Mouse (Mus musculus) embryonic facial prominence, embryonic 12.5 days (tissue): Measurements from ENCODE around the gene Zfhx3. TPM values are rescaled to one million over a fixed set of nuclear protein-coding genes. Genes with fewer than 3 reads are reported as not detected.

ENCODE experiments used
- ATAC-seq: fragments of 200-750 bp; cut with Nextera tagmentation; 2 replicates; pipeline ENCODE4 v1.8.0; 2017; ENCODE audit not compliant: insufficient number of reproducible peaks, insufficient read depth, low FRiP score, low TSS enrichment
- H3K27ac ChIP-seq: fragments of 300-500 bp; sonication (generic); 2 replicates; pipeline ENCODE4 v1.5.1; 2016; ENCODE audit warnings: mild to moderate bottlenecking
- H3K27me3 ChIP-seq: fragments of 300-500 bp; sonication (generic); 2 replicates; pipeline ENCODE4 v1.6.1; 2016; ENCODE audit warnings: mild to moderate bottlenecking, moderate library complexity
- H3K36me3 ChIP-seq: fragments of 300-500 bp; sonication (generic); 2 replicates; pipeline ENCODE4 v1.6.1; 2016; ENCODE audit warnings: mild to moderate bottlenecking
- H3K4me1 ChIP-seq: fragments of 300-500 bp; sonication (generic); 2 replicates; pipeline ENCODE4 v1.6.1; 2016
- H3K4me2 ChIP-seq: fragments of 300-500 bp; sonication (generic); replicated peaks from 2 replicates; pipeline ENCODE4 v1.6.1; 2016; ENCODE audit warnings: mild to moderate bottlenecking, moderate library complexity
- H3K4me3 ChIP-seq: fragments of 300-500 bp; sonication (generic); 2 replicates; pipeline ENCODE4 v1.5.1; 2016; ENCODE audit warnings: mild to moderate bottlenecking
- H3K9ac ChIP-seq: fragments of 300-500 bp; sonication (generic); 2 replicates; pipeline ENCODE4 v1.6.1; 2016; ENCODE audit warnings: mild to moderate bottlenecking, moderate library complexity
- H3K9me3 ChIP-seq: fragments of 300-500 bp; sonication (generic); 2 replicates; pipeline ENCODE4 v1.6.1; 2016; ENCODE audit warnings: mild to moderate bottlenecking, moderate library complexity
- WGBS: fragments of 180-500 bp; shearing (Covaris S2); methylation state at CpG from one replicate; pipeline ENCODE4 v1.1.7; 2016; 5-methylcytosine and 5-hydroxymethylcytosine counted together
- polyA plus RNA-seq: library from polyadenylated mRNA; unstranded; fragments of >200 nt; fragmentation: Nextera tagmentation; extraction: Ambion mirVana; gene quantifications from 2 replicates; pipeline ENCODE4 v1.2.1, GENCODE M21; 2016

The Zfhx3 gene
- polyA plus RNA-seq, 1 experiment from 2014 or later: 43.1 TPM

DNA sequence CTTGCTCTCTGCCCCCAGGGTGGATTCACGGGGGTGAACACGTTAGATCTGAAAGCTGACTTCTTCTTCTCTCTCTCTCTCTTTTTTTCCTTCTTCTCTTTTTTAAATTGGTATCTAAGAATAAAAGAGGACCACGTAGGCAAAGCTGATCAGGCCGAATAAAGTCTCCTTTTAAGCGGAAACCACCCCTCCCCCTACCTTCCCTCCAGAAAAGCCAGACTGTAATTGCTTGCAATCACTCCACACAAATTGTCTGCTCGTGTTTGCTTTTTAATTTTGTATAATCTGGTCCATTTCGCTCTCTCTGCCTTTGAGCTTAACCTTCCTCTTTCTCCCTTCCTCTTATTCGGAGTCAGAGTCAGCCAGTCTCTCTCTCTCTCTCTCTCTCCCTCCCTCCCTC is 372.6 kb downstream of the Zfhx3 start:
- Histone ChIP-seq H3K9ac (no peak overlapping the region), H3K27ac (no peak overlapping the region), H3K36me3 (no peaks in the 10 kb centered on the region), H3K9me3 (no peaks in the 10 kb centered on the region), H3K4me1 (peaks cover 6% of the 10 kb centered on the region), H3K4me3 (no peak overlapping the region), H3K27me3 (no peaks in the 10 kb centered on the region), H3K4me2 (no peak overlapping the region)
- 15% methylated on average over 8 of the region's 8 CpGs for WGBS
- ATAC-seq: no peak

DNA sequence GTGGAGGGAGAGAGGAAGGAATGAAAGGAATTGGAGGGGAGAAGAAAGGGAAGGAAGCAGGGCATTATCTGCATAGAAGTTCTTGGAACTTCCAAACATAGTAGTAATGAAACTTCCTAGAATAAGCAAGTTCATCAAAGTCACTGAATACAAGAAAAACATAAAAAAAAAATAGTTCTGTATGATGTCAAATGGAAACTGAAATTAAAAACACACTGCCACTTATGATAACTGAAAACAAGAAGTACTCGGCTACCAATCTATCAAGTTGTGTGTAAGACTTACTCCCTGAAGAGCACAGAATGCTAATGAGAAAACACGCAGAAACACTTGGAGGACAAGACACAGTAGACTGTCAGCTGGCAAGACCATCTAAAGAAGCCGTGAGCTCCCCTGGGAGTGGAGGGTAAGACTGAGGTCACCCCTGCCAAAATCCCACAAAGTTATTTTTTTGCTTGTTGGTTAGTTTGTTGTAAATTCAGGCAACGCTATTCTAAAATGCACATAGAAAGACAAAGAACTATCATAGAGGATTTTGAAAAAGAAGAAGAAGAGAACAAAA is 375.2 kb downstream of the Zfhx3 start:
- 65% methylated on average over 4 of the region's 4 CpGs for WGBS
- Histone ChIP-seq H3K27me3 (no peaks in the 10 kb centered on the region), H3K9ac (no peak overlapping the region), H3K4me3 (no peak overlapping the region), H3K4me1 (peaks cover 6% of the 10 kb centered on the region), H3K36me3 (no peaks in the 10 kb centered on the region), H3K4me2 (no peak overlapping the region), H3K27ac (no peak overlapping the region), H3K9me3 (no peaks in the 10 kb centered on the region)
- ATAC-seq: no peak

DNA sequence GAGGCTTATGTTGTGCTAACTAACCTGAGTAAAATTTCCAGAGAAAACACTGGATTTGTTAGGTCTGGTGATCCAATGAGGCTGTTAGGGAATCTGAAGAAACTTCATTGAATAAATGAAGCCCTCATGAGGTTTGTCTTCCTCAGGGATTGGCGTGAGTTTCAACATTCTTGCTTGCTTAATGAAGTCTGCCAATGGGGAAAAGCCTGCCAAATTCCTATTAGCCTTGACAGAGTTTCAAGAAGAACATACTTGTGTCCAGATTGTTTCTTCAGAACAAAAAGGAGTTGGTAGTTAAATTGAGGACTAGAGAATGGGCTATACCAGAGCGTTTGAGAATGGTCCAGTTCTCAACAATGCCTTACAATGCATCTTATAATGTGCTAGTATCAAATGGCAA is 385.3 kb downstream of the Zfhx3 start:
- Histone ChIP-seq H3K9ac (no peak overlapping the region), H3K27ac (no peak overlapping the region), H3K4me1 (no peaks in the 10 kb centered on the region), H3K36me3 (no peaks in the 10 kb centered on the region), H3K4me3 (no peak overlapping the region), H3K27me3 (no peaks in the 10 kb centered on the region), H3K4me2 (no peak overlapping the region), H3K9me3 (no peaks in the 10 kb centered on the region)
- WGBS: 77% methylated on average over 2 of the region's 2 CpGs
- no peak for ATAC-seq

DNA sequence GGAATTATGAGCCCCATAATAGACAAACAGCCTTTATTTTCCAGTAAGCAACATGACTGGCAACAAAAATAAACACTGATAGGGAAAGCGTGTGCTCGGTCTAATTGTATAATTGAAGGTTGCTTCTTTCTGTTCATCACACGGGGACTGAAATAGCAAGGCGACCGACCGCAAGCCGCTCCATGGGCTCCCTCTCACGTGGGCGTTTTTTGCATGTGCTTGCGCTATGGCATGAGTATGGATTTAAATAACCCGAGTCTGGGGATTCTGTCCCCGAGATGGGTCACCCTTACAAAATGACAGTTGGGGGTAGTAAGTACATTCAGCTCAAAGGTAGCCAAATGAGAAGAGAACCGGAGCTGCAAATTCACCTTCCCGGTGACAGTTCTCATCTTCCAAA is 405.9 kb downstream of the Zfhx3 start:
- no peak overlapping the region for H3K27ac ChIP-seq
- no peaks in the 10 kb centered on the region for H3K4me1 ChIP-seq
- H3K9ac ChIP-seq: no peak overlapping the region
- H3K36me3 ChIP-seq: no peaks in the 10 kb centered on the region
- ATAC-seq: no peak
- no peak overlapping the region for H3K4me2 ChIP-seq
- no peaks in the 10 kb centered on the region for H3K9me3 ChIP-seq
- H3K27me3 ChIP-seq: no peaks in the 10 kb centered on the region
- H3K4me3 ChIP-seq: no peak overlapping the region
- 84% methylated on average over 14 of the region's 14 CpGs for WGBS

DNA sequence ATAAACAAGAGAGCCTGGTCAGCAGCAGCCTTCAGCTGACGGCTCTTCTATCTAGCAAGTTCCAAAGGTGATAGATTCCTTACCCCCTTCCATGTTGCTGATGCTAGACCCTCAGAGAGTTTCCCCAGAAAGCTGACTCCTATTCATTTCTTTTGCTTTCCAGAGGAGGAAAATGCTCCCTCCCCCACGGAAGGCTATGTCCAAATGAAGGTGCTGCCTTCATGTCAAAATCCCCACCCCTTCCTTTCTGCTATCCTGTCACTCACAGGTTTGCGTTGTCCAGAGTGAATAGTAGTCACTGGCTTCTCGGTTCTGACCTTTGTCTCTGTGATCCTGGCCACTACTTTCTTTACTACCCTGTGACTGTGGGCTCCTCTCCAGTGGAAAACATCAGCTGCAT is 406.3 kb downstream of the Zfhx3 start:
- Histone ChIP-seq H3K4me2 (no peak overlapping the region), H3K9ac (no peak overlapping the region), H3K4me1 (no peaks in the 10 kb centered on the region), H3K36me3 (no peaks in the 10 kb centered on the region), H3K27ac (no peak overlapping the region), H3K9me3 (no peaks in the 10 kb centered on the region), H3K27me3 (no peaks in the 10 kb centered on the region), H3K4me3 (no peak overlapping the region)
- ATAC-seq: no peak
- 73% methylated on average over 4 of the region's 4 CpGs for WGBS

DNA sequence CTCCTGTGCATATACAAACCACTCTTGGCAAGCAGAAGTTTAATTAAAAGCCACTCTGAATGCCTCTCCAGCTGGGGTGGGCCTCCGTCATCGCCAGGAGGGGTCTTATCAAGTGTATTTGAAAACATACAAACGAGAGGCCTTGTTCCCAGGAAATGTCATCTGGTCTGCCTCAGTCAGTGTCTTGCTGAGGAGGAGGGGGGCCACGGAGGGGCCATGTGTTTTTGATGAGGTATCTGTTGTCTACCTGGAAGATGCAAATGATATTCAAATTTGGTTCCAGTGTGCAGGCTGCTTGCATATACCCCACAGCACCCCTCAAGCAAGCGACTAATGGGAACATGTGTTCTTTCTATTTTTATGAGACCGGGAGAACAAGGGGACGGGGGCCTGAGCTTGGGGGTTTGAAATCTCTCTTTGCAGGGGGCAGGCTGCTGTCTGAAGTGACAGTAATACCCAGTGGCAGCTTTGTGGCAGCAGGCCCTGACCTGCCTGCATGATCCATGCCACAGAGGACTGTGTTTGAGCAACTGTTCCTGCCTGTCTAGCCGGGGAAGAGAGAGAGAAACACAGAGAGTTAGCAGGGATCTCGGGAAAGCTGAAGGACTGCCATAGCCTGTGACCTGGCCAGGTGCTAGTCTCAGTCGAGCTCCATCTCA is 412.8 kb downstream of the Zfhx3 start:
- 32% methylated on average over 10 of the region's 10 CpGs for WGBS
- no peak overlapping the region for H3K27ac ChIP-seq
- H3K36me3 ChIP-seq: no peaks in the 10 kb centered on the region
- no peak for ATAC-seq
- no peak overlapping the region for H3K4me3 ChIP-seq
- no peak overlapping the region for H3K4me2 ChIP-seq
- H3K9ac ChIP-seq: no peak overlapping the region
- H3K27me3 ChIP-seq: no peaks in the 10 kb centered on the region
- no peaks in the 10 kb centered on the region for H3K9me3 ChIP-seq
- H3K4me1 ChIP-seq: peaks cover 9% of the 10 kb centered on the region

DNA sequence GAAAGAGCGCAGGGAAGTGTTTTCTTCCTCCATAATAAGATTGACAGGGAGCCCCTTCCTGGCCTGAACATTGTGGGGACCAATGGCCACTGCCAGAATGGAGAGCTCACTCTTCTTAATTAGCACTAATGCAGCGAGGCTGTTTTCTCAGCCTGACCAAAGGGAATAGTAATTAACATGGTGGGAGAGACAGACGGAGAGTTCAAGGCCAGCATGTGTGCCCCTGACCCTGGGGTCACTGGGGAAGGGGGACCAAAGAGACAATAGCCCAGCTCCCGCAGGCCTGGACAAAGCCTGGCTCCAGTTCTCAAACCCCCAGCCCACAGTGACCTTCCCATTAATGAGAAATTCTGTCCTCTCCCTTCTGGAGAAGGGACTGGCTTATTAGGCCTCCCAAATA is 419.0 kb downstream of the Zfhx3 start:
- no peak overlapping the region for H3K9ac ChIP-seq
- no peaks in the 10 kb centered on the region for H3K9me3 ChIP-seq
- no peak overlapping the region for H3K4me3 ChIP-seq
- 0 out of 2 replicates have a peak, but pooled peaks have one; percentile 28 for ATAC-seq
- no peaks in the 10 kb centered on the region for H3K36me3 ChIP-seq
- no peak overlapping the region for H3K4me2 ChIP-seq
- WGBS: 40% methylated on average over 4 of the region's 4 CpGs
- H3K27me3 ChIP-seq: no peaks in the 10 kb centered on the region
- no peak overlapping the region for H3K27ac ChIP-seq
- H3K4me1 ChIP-seq: no peaks in the 10 kb centered on the region

DNA sequence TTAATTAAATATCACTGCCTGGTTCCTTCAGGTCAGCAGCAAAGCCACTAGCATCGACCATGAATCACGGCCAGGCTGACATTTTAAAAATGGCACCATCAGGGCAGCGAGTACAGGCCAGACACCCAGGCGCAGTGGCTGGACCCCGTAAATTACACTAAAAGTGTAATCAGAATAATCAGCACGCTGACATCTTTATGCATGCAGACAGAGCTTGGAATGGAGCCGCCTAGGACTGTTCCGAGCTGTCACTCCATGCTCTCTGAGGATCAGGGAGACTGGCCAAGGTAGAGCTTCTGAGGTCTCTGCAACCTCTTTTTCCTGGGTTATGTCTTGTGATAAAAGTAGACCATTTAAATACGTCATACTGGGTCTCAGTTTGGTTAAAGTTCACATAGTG is 420.0 kb downstream of the Zfhx3 start:
- Histone ChIP-seq H3K4me2 (no peak overlapping the region), H3K9me3 (no peaks in the 10 kb centered on the region), H3K4me3 (no peak overlapping the region), H3K27me3 (no peaks in the 10 kb centered on the region), H3K27ac (no peak overlapping the region), H3K9ac (no peak overlapping the region), H3K36me3 (no peaks in the 10 kb centered on the region), H3K4me1 (no peaks in the 10 kb centered on the region)
- 90% methylated on average over 9 of the region's 9 CpGs for WGBS
- no peak for ATAC-seq

DNA sequence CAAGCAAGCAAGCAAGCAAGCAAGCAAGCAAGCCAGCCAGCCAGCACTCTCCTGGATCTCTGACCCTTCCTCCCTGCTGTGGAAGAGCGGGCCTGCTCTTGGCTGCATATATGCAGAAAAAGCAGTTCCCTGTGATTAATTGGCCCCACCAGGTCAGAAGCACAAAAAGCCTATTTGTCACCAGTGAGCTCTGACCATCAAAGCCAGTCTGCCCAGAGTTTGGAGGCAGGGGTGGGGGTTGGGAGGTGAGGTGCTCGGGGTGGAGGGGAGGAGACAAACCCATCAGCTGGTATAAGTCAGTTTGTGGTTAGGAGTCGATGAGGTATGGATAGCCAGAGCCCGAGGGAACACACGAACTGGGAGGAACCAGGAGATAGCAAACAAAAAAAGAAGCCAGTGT is 421.0 kb downstream of the Zfhx3 start:
- Histone ChIP-seq H3K36me3 (no peaks in the 10 kb centered on the region), H3K9ac (no peak overlapping the region), H3K4me2 (no peak overlapping the region), H3K27me3 (no peaks in the 10 kb centered on the region), H3K4me3 (no peak overlapping the region), H3K9me3 (no peaks in the 10 kb centered on the region), H3K27ac (no peak overlapping the region), H3K4me1 (no peaks in the 10 kb centered on the region)
- ATAC-seq: no peak
- WGBS: 23% methylated on average over 5 of the region's 5 CpGs

DNA sequence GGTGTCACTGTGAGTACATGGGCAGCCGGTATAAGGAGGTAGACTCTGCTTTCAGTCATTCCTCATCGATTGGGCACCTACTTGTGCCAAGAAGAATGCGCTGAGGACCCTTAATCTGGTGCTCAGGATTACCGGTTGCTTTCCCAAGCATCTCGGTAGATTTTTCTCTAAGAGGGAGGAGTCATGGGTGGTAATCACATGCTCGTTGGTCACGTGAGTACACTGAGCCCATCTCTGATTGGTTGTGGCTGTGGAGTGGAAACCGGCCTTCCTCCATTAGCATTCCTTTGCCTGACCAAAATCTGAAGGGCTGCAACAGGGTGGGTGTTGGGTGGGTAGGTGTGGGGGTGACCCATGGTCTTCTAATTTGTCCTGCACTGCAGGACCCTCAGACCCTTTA is 421.4 kb downstream of the Zfhx3 start:
- H3K4me1 ChIP-seq: no peaks in the 10 kb centered on the region
- H3K27ac ChIP-seq: no peak overlapping the region
- no peak for ATAC-seq
- no peaks in the 10 kb centered on the region for H3K9me3 ChIP-seq
- H3K4me3 ChIP-seq: no peak overlapping the region
- H3K4me2 ChIP-seq: no peak overlapping the region
- no peak overlapping the region for H3K9ac ChIP-seq
- no peaks in the 10 kb centered on the region for H3K27me3 ChIP-seq
- H3K36me3 ChIP-seq: no peaks in the 10 kb centered on the region
- 65% methylated on average over 8 of the region's 8 CpGs for WGBS

DNA sequence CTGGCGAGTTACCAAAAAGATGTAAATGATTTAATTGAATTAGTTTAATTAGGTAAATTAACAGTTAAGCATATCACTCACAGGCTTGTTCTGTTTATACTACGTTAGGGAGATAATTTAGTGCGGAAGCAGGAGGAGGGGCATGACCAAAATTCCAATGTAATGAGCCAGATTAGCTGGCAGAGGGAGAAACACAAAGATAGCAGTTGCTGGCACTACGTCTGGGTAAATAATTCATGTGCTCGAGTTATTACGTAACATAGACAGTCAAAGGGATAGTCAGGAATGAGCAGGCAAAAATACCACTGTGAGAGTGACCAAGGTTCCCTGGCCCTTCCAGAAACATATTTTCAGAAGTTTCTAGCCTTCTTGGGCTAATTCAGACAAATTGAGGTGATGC is 426.6 kb downstream of the Zfhx3 start:
- 26% methylated on average over 6 of the region's 6 CpGs for WGBS
- Histone ChIP-seq H3K9ac (no peak overlapping the region), H3K36me3 (no peaks in the 10 kb centered on the region), H3K9me3 (no peaks in the 10 kb centered on the region), H3K4me2 (no peak overlapping the region), H3K27ac (no peak overlapping the region), H3K27me3 (no peaks in the 10 kb centered on the region), H3K4me1 (peaks cover 17% of the 10 kb centered on the region), H3K4me3 (no peak overlapping the region)
- no peak for ATAC-seq

DNA sequence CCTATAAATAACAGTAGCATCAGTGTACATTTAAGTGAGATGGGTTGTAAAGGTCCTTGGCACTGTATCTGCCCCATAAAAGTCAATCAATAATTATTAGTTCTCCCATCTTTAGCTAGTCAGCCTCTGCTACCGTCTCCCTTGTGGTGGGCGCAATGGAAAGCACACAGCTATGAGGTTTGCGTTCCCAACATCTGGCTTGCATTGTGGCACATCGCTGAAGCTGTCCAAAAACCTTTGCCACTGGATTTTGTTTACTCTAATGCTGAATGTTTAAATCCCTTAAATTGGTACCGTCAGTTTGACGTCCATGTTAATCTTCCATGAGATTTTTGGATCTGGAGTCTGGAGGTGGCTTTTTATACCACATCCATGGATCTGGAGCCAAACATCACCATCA is 428.3 kb downstream of the Zfhx3 start:
- no peak overlapping the region for H3K4me2 ChIP-seq
- ATAC-seq: no peak
- no peaks in the 10 kb centered on the region for H3K36me3 ChIP-seq
- no peaks in the 10 kb centered on the region for H3K27me3 ChIP-seq
- 39% methylated on average over 6 of the region's 6 CpGs for WGBS
- H3K9ac ChIP-seq: no peak overlapping the region
- H3K27ac ChIP-seq: no peak overlapping the region
- H3K4me3 ChIP-seq: no peak overlapping the region
- H3K4me1 ChIP-seq: peaks cover 17% of the 10 kb centered on the region
- H3K9me3 ChIP-seq: no peaks in the 10 kb centered on the region
